Mouse (Mus musculus): ENCODE data around the gene B3gnt4.

- TF ChIP-seq POLR2A (IDR thresholded peaks at IDR 0.05; ENCODE audit: borderline replicate concordance, insufficient read depth, low read length) = no peak
- no peak for TF ChIP-seq CTCF (IDR thresholded peaks at IDR 0.05; ENCODE audit: borderline replicate concordance, insufficient read depth, low read depth, low read length)
Observed at GRCm38 (mm10) chr5:123525916-123526495, 15.7 kb downstream of the B3gnt4 start.

Measured in cerebellum, adult 2 months (tissue).